Mouse (Mus musculus): ENCODE results near the gene Eloa. TPM values are rescaled to one million over a fixed set of nuclear protein-coding genes. Genes with fewer than 3 reads are reported as not detected.
"Not testable (repeated sequence)": the region's sequence is repeated elsewhere in the genome, so short reads cannot be mapped to it uniquely, and the experiment has no call there.

Gene Eloa
- 10 to 100 TPM; 34.9 to 36.1 TPM for total RNA-seq (2021)

DNA sequence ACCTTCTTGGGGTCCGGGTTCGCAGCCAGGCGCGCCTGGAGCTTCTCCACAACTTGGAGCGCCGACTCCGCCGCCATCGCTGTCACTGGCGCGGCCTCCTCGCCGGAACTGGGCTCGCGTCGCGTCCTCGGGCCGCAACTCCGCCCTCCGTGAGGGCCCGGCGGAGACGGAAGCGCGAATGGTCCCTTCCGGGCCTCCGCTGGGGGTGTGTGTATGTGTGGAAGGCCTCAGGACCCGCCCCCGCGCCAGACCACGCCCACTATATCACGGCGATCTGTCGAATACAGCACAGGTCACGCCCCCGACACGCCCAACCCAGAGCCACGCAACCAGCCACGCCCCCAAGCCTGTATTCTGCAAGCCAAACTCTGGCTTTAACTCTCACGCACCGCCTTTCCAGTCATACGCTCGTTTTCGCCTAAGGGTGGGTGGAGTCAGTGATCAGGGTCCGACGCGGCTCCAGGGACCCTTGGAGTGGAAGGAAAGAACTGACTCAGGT lies at the start of gene Eloa:
TSS of gene Eloa (minus strand) at position 215 of the 499 bp plus-strand sequence.
- intact Hi-C loops (cut with DNase I), result no loop called here
- DNase-seq, result peak; percentile 100

DNA sequence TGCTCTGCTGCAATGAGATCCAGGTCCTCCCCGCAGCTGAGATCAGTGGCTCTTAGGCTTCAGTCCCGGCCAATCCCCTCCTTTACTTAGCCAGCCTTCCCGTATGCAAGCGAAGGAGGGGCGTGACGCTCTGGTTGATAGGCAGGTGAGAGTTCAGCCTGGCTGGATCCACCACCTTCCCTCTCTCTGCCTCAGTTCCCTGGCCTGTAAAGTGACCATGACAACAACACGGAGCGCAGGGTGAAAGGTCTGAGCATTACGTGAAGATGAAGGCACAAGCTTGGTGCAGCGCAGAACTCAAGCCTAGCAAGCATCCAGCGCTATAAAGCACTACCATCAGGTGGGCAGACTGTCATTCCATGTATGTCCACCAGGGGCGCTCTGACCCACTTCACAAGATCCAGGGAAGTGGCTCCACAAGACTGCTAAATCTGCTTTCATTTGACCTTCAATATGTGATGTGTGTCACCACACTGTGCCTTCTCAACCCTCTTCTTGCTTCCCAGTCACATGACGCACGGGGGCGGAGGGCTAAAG lies 49.7 kb upstream of the Eloa start:
- intact Hi-C loops (cut with DNase I), result loop anchor here (2.0 kb wide), 1 partner anchor 88 kb away; no protein-coding TSS in a partner anchor
- peak; percentile 76 for DNase-seq

- no peak for DNase-seq
- intact Hi-C loops (cut with DNase I), result loop anchor here (2.0 kb wide), 1 partner anchor 88 kb away; no protein-coding TSS in a partner anchor
These were observed 49.0 kb upstream of the Eloa start for GRCm38 (mm10) chr4:136070592-136070991.

DNA sequence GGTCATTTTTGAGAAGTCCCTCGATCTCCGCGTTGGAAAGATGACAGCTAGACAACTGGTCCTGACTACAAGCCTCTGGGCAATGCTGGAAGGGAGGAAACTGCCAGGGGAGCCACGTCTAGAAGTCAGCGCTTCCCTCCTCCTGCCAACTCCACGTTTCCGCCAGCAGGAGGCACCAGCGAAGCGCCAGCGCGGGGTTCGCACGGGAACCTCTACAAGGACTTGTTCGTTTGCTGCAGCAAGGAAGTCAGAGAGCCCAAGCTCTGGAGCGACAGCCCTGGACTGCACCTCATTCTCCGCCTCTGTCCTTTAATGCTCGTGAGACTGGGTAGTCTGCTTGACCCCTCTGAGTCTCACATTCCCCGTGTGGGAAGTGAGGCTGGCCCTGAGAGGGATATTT lies 48.4 kb upstream of the Eloa start:
- intact Hi-C loops (cut with DNase I), result loop anchor here (2.0 kb wide), 1 partner anchor 89 kb away; no protein-coding TSS in a partner anchor
- DNase-seq, result peak; percentile 78

GRCm38 (mm10) chr4:136069313-136069712 lies 47.8 kb upstream of the Eloa start:
- DNase-seq, result no peak
- intact Hi-C loops (cut with DNase I), result no loop called here

DNA sequence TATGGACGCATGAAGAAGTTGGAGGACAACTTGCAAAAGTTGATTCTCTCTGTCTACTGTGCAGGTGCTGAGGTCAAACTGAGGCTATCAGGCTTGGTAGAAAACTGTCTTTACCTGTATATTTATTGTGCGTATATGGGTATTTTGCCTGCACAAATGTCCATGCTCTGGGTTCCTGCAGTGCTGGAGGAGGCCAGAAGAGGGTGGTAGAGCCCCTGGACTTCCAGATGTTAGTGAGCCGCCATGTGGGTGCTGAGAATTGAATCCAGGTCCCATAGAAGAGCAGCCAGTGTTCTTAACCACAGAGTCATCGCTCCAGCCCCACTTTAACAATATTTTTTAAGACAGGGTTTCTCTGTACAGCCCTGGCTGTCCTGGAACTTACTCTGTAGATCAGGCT lies 41.6 kb upstream of the Eloa start:
- intact Hi-C loops (cut with DNase I), result no loop called here

DNA sequence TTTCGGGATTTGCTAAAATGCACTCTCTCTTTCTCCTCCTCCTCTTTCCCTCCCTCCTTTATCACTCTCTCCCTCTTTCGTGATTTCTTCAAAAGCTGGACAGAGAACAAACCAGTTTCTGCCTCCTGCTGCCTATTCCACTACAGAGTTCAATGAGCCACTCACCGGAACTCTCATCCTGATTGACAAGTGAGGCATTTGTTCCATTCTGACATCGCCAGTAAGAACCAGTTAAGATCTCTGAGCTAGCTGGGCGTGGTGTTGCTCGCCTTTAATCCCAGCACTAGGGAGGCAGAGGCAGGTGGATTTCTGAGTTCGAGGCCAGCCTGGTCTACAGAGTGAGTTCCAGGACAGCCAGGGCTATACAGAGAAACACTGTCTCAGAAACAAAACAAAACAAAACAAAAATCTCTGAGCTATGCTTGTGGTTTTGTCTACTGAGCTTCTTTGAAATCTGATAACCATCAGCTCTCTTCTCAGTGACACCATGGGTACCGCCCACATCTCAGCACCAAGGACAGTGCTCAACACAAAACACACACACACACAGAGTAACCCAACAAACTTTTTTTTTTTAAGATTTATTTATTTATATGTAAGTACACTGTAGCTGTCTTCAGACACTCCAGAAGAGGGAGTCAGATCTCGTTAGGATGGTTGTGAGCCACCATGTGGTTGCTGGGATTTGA lies 38.4 kb upstream of the Eloa start:
- intact Hi-C loops (cut with DNase I); DNase-seq: not testable (repeated sequence)

More for the DNA sequence above, 41.6 kb upstream of the Eloa start:
- no peak for DNase-seq

DNA sequence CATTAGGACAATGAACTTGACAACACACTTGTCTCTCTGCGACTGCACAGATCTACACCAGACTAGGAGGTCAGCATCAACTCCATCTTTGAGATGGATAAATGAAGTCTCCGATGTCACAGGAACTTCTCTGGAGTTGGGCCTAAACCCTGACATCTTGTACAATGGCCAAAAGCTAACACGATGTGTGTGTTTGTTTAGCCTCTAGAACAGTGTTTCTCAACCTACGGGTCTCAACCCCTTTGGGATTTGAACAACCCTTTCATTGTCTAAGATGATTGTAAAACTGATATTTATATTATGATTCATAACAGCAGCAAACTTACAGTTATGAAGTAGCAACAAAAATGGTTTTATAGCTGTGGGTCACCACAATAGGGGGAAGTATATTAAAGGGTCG lies 36.4 kb upstream of the Eloa start:
- intact Hi-C loops (cut with DNase I), result no loop called here
- no peak for DNase-seq

DNA sequence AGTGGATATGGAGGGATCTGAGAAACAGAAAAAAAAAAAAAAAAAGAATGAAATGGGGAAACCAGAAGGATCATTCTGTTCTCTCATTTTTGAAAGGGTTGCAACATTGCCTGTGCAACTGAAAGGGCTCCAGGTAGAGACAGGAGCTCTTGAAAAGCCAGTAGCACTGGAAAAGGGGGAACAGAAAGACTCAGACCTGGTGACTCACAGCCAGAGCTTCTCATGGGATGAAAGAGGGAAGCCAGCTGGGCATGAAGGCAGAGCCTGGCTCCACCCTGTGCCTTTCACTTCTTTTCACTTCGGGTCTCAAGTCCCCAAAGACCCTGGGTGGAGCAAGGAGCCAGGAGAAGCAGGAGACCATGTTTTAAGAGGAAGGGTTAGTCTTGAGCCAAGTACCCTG lies 34.5 kb upstream of the Eloa start:
- intact Hi-C loops (cut with DNase I), result no loop called here
- no peak for DNase-seq

GRCm38 (mm10) chr4:136053843-136054242 lies 32.3 kb upstream of the Eloa start:
- intact Hi-C loops (cut with DNase I), result no loop called here
- DNase-seq, result no peak

GRCm38 (mm10) chr4:136053247-136053596 lies 31.7 kb upstream of the Eloa start, which contains the start of gene Rpl11:
Rpl11 (minus strand) TSS chr4:136053428.
- intact Hi-C loops (cut with DNase I), result no loop called here
- DNase-seq, result peak; percentile 91

DNA sequence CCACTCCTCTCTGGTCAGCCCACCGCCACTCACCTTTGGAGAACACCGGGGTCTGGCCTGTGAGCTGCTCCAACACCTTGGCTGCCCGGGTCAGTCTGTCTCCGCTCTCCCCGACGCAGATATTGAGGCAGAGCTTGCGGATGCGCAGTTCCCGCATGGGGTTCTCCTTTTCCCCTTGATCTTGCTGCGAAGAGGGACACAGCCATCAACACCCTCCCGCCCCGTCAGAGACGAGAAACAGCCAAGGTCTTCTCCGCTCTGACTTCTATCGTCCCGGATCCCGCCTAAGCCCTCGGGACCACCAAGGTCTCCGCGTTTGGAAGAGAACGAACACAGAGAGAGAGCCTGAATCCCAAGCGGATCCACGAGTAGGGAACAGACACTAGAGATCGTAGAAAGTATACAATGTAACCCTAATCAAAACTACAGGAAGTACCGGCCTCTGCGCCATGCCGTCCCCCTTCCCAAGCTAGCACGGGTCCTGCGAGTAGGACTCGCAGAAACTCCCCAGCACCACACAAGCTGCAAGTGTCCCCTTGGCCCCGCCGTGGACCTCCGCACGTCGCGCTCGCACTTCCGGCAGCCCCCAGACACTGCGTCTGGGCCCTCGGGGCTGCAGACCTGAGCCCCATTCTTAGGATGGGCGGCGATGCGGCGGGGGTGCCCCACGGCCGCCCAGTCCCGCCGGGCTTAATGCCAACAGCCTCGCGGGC lies 31.1 kb upstream of the Eloa start:
- DNase-seq, result no peak
- intact Hi-C loops (cut with DNase I), result no loop called here

GRCm38 (mm10) chr4:136052060-136052459 lies 30.5 kb upstream of the Eloa start:
- intact Hi-C loops (cut with DNase I), result no loop called here
- DNase-seq, result no peak

DNA sequence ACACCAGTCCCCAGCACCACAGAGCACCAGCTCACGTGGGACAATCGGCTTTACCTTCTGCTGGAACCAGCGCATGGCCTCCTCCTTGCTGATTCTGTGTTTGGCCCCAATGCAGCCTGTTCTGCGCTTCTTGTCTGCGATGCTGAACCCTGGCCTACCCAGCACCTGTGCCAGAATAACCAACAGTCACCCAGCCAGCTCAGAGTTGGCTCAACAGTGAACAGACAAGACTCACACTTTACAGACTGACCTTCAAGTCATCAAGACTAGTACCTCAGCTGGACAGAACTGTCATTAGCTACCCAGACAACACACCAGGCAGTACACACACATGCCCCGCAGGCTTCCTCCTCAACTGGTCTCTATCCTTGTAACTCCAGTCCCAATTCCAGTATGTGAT lies 28.7 kb upstream of the Eloa start:
- intact Hi-C loops (cut with DNase I), result no loop called here
- no peak for DNase-seq

- no peak for DNase-seq
- intact Hi-C loops (cut with DNase I), result no loop called here
These were observed 26.9 kb upstream of the Eloa start for GRCm38 (mm10) chr4:136048291-136049032.

DNA sequence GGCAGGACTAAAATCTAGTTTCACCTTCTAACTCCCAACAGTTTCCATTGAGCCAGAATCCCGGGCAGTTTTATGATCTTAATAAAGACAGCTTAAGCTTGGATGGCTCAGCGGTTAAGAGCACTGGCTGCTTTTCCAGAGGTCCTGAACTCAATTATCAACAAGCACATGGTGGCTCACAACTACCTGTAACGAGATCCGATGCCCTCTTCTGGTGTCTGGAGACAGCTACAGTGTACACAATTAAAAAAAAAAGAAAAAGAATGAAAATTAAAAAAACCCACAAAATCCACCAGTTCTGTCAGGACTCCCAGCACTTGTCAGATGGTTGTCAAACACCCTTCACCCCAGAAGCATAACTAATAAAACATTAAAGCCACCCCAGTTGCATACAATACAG lies 26.1 kb upstream of the Eloa start:
- no peak for DNase-seq
- intact Hi-C loops (cut with DNase I), result no loop called here

- intact Hi-C loops (cut with DNase I), result no loop called here
- DNase-seq, result no peak
These were observed 25.3 kb upstream of the Eloa start for GRCm38 (mm10) chr4:136046888-136047287.

- intact Hi-C loops (cut with DNase I), result no loop called here
- DNase-seq, result no peak
These were observed 23.5 kb upstream of the Eloa start for GRCm38 (mm10) chr4:136045091-136045490.

DNA sequence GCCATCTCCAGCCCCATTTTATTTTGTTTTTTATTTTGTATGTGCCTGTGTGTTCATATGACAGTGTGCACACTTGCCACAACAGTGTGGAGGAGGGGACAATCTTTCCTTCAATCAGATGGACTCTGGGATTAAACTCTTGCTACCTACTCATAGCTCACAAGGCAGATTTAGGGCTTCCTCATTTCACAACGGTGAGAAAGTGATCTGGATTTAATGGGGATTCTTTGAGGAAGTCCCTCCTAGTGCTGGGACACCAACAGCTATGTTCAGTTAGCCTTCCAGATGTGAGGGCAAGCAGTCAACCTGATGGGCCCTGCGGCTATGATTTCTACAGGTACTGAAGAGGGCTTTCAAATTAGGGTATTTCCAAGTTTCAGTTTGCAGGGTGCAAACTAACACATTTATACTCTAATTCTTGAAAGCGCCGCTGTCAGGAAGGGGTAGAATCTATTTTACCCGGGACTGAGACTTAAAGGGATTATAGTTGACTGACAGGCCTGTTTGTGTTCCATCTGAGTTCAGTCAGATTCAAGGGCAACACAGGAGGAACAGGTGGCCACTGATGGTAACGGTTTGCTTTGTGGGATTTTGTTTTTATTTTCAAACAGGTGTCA lies 22.3 kb upstream of the Eloa start:
- no peak for DNase-seq
- intact Hi-C loops (cut with DNase I), result no loop called here

GRCm38 (mm10) chr4:136035078-136035477 lies 13.5 kb upstream of the Eloa start:
- no peak for DNase-seq
- intact Hi-C loops (cut with DNase I), result no loop called here

GRCm38 (mm10) chr4:136033231-136033630 lies 11.7 kb upstream of the Eloa start:
- DNase-seq, result no peak
- intact Hi-C loops (cut with DNase I), result no loop called here
